Mouse (Mus musculus): ENCODE measurements around the gene Npr3. TPM values are rescaled to one million over a fixed set of nuclear protein-coding genes. Genes with fewer than 3 reads are reported as not detected.

The Npr3 gene
- total and polyA plus RNA-seq, 2 experiments from 2014 or later: 0.63 to 2.9 TPM

- H3K27me3 ChIP-seq (ENCODE audit: insufficient read depth, low read length): no peaks in the 10 kb centered on the region
- WGBS: 87% methylated on average over 5 of the region's 5 CpGs
- H3K4me2 ChIP-seq (ENCODE audit: low read depth, low read length, poor library complexity, severe bottlenecking): no peak overlapping the region
- TF ChIP-seq CTCF (IDR thresholded peaks at IDR 0.05): no peak
- ATAC-seq (ENCODE audit: low FRiP score) (no peak), DNase-seq (ENCODE audit: low spot score) (no peak)
- no peak overlapping the region for H3K4me3 ChIP-seq (ENCODE audit: low read depth, low read length)
- H3K9ac ChIP-seq (replicated peaks; ENCODE audit: low read length, poor library complexity, severe bottlenecking): no peak overlapping the region
- no peaks in the 10 kb centered on the region for H3K9me3 ChIP-seq (ENCODE audit: low read length)
- H3K4me1 ChIP-seq (ENCODE audit: insufficient read depth, low read length): no peaks in the 10 kb centered on the region
- no peak overlapping the region for H3K27ac ChIP-seq (ENCODE audit: low read depth, low read length)
- no peaks in the 10 kb centered on the region for H3K36me3 ChIP-seq (ENCODE audit: insufficient read depth, low read length)
Measured at GRCm38 (mm10) chr15:11897162-11897561, 9.9 kb downstream of the Npr3 start.

- Histone ChIP-seq H3K4me1 (ENCODE audit: insufficient read depth, low read length) (no peaks in the 10 kb centered on the region), H3K9me3 (ENCODE audit: low read length) (no peaks in the 10 kb centered on the region), H3K9ac (replicated peaks; ENCODE audit: low read length, poor library complexity, severe bottlenecking) (no peak overlapping the region), H3K4me3 (ENCODE audit: low read depth, low read length) (no peak overlapping the region), H3K27ac (ENCODE audit: low read depth, low read length) (no peak overlapping the region), H3K27me3 (ENCODE audit: insufficient read depth, low read length) (no peaks in the 10 kb centered on the region), H3K4me2 (ENCODE audit: low read depth, low read length, poor library complexity, severe bottlenecking) (no peak overlapping the region), H3K36me3 (ENCODE audit: insufficient read depth, low read length) (no peaks in the 10 kb centered on the region)
- ATAC-seq (ENCODE audit: low FRiP score) (no peak), DNase-seq (ENCODE audit: low spot score) (no peak)
- 80% methylated on average over 9 of the region's 9 CpGs for WGBS
- no peak for TF ChIP-seq CTCF (IDR thresholded peaks at IDR 0.05)
Measured at GRCm38 (mm10) chr15:11893969-11894368, 13.1 kb downstream of the Npr3 start.

GRCm38 (mm10) chr15:11891395-11891794 lies 15.7 kb downstream of the Npr3 start:
- H3K27ac ChIP-seq (ENCODE audit: low read depth, low read length): no peak overlapping the region
- no peak overlapping the region for H3K4me2 ChIP-seq (ENCODE audit: low read depth, low read length, poor library complexity, severe bottlenecking)
- ATAC-seq (ENCODE audit: low FRiP score): no peak
- H3K4me1 ChIP-seq (ENCODE audit: insufficient read depth, low read length): no peaks in the 10 kb centered on the region
- H3K4me3 ChIP-seq (ENCODE audit: low read depth, low read length): no peak overlapping the region
- no peak for DNase-seq (ENCODE audit: low spot score)
- H3K36me3 ChIP-seq (ENCODE audit: insufficient read depth, low read length): no peaks in the 10 kb centered on the region
- H3K9ac ChIP-seq (replicated peaks; ENCODE audit: low read length, poor library complexity, severe bottlenecking): no peak overlapping the region
- TF ChIP-seq CTCF (IDR thresholded peaks at IDR 0.05): no peak
- 65% methylated on average over 3 of the region's 3 CpGs for WGBS
- no peaks in the 10 kb centered on the region for H3K27me3 ChIP-seq (ENCODE audit: insufficient read depth, low read length)
- no peaks in the 10 kb centered on the region for H3K9me3 ChIP-seq (ENCODE audit: low read length)

- H3K27me3 ChIP-seq (ENCODE audit: insufficient read depth, low read length): no peaks in the 10 kb centered on the region
- no peak overlapping the region for H3K9ac ChIP-seq (replicated peaks; ENCODE audit: low read length, poor library complexity, severe bottlenecking)
- DNase-seq (ENCODE audit: low spot score) (no peak), ATAC-seq (ENCODE audit: low FRiP score) (no peak)
- H3K9me3 ChIP-seq (ENCODE audit: low read length): no peaks in the 10 kb centered on the region
- no peak for TF ChIP-seq CTCF (IDR thresholded peaks at IDR 0.05)
- no peak overlapping the region for H3K4me3 ChIP-seq (ENCODE audit: low read depth, low read length)
- no peak overlapping the region for H3K27ac ChIP-seq (ENCODE audit: low read depth, low read length)
- no peaks in the 10 kb centered on the region for H3K4me1 ChIP-seq (ENCODE audit: insufficient read depth, low read length)
- 71% methylated on average over 10 of the region's 10 CpGs for WGBS
- H3K36me3 ChIP-seq (ENCODE audit: insufficient read depth, low read length): no peaks in the 10 kb centered on the region
- H3K4me2 ChIP-seq (ENCODE audit: low read depth, low read length, poor library complexity, severe bottlenecking): no peak overlapping the region
Measured at GRCm38 (mm10) chr15:11882508-11883205, 24.4 kb downstream of the Npr3 start.

- 88% methylated on average over 6 of the region's 6 CpGs for WGBS
- Histone ChIP-seq H3K4me3 (ENCODE audit: low read depth, low read length) (no peak overlapping the region), H3K4me1 (ENCODE audit: insufficient read depth, low read length) (no peaks in the 10 kb centered on the region), H3K36me3 (ENCODE audit: insufficient read depth, low read length) (no peaks in the 10 kb centered on the region), H3K27ac (ENCODE audit: low read depth, low read length) (no peak overlapping the region), H3K27me3 (ENCODE audit: insufficient read depth, low read length) (no peaks in the 10 kb centered on the region), H3K4me2 (ENCODE audit: low read depth, low read length, poor library complexity, severe bottlenecking) (no peak overlapping the region), H3K9me3 (ENCODE audit: low read length) (no peaks in the 10 kb centered on the region), H3K9ac (replicated peaks; ENCODE audit: low read length, poor library complexity, severe bottlenecking) (no peak overlapping the region)
- DNase-seq (ENCODE audit: low spot score) (no peak), ATAC-seq (ENCODE audit: low FRiP score) (no peak)
- no peak for TF ChIP-seq CTCF (IDR thresholded peaks at IDR 0.05)
Measured at GRCm38 (mm10) chr15:11881822-11882221, 25.3 kb downstream of the Npr3 start.

- no peak for DNase-seq (ENCODE audit: low spot score)
- 96% methylated on average over 1 of the region's 1 CpGs for WGBS
- no peak overlapping the region for H3K27ac ChIP-seq (ENCODE audit: low read depth, low read length)
- no peak overlapping the region for H3K4me2 ChIP-seq (ENCODE audit: low read depth, low read length, poor library complexity, severe bottlenecking)
- no peaks in the 10 kb centered on the region for H3K27me3 ChIP-seq (ENCODE audit: insufficient read depth, low read length)
- H3K9me3 ChIP-seq (ENCODE audit: low read length): no peaks in the 10 kb centered on the region
- H3K36me3 ChIP-seq (ENCODE audit: insufficient read depth, low read length): no peaks in the 10 kb centered on the region
- TF ChIP-seq CTCF (IDR thresholded peaks at IDR 0.05): no peak
- no peak overlapping the region for H3K4me3 ChIP-seq (ENCODE audit: low read depth, low read length)
- H3K4me1 ChIP-seq (ENCODE audit: insufficient read depth, low read length): no peaks in the 10 kb centered on the region
- no peak overlapping the region for H3K9ac ChIP-seq (replicated peaks; ENCODE audit: low read length, poor library complexity, severe bottlenecking)
- no peak for ATAC-seq (ENCODE audit: low FRiP score)
Measured at GRCm38 (mm10) chr15:11878334-11878733, 28.8 kb downstream of the Npr3 start.
